Mouse (Mus musculus): ENCODE data around the gene Zcchc10.
"Not testable (repeated sequence)": the region's sequence is repeated elsewhere in the genome, so short reads cannot be mapped to it uniquely, and the experiment has no call there.

Zcchc10 gene

GRCm38 (mm10) chr11:53324512-53324968 lies at the start of gene Zcchc10:
Gene Zcchc10 (plus strand): TSS chr11:53324679.
- peak; percentile 76 to 88 for DNase-seq

DNA sequence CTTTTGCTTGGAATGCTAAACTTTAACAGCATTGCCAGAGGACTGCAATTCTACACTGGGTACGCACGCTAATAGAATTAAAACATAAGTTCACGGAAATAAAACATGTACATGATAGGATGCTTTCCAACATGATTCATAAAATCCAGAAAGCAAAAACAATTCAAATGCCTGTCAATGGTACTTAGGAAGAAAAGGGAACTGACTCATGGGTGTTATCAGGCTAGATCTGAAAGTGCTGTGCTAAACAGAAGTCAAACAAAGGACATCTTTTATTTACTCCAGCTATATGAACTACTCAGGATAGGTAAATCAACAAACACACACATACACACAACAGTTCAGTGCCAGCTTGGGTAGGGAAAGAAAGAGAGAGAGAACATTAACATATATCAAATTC lies 49.1 kb upstream of the Zcchc10 start:
- DNase-seq = no peak

- DNase-seq = no peak
These were observed 46.1 kb upstream of the Zcchc10 start for GRCm38 (mm10) chr11:53278411-53278810.

DNA sequence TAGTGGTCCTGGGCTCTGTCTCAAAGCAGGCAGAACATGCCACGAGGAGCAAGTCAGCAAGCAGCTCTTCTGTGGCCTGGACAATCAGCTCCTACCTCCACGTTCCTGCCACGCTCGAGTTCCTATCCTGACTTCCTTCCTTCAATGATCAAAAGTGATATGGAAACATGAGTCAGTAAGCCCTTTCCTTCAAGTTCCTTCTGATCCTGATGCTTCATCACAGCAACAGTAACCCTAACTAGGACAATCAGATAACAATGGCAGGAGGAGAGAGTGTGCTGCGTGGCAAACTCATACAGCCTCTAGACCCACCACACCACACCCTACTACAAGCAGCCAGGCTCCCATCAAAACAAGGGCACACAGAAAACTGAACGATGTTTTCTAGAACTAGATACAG lies 38.6 kb upstream of the Zcchc10 start:
- no peak for DNase-seq

GRCm38 (mm10) chr11:53290187-53290586 lies 34.3 kb upstream of the Zcchc10 start:
- DNase-seq = not testable (repeated sequence)

GRCm38 (mm10) chr11:53290871-53291270 lies 33.6 kb upstream of the Zcchc10 start:
- DNase-seq = no peak

GRCm38 (mm10) chr11:53294441-53294840 lies 30.0 kb upstream of the Zcchc10 start:
- no peak for DNase-seq

DNA sequence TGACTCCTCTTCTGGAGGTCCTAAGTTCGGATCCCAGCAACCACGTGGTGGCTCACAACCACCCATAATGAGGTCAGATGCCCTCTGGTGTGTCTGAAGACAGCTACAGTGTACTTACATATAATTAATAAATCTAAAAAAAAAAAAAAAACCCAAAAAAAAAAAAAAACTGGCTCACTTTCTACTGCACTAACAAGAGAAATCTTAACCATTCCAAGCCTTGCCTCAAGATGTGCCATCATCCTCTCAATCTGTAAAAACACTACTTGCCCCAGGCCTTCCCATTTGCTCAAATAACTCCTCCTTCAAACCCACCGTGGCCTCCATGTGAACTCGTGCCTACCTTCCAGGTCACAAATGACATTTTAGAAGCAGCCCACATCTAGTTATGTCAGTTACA lies 27.6 kb upstream of the Zcchc10 start:
- DNase-seq = no peak

DNA sequence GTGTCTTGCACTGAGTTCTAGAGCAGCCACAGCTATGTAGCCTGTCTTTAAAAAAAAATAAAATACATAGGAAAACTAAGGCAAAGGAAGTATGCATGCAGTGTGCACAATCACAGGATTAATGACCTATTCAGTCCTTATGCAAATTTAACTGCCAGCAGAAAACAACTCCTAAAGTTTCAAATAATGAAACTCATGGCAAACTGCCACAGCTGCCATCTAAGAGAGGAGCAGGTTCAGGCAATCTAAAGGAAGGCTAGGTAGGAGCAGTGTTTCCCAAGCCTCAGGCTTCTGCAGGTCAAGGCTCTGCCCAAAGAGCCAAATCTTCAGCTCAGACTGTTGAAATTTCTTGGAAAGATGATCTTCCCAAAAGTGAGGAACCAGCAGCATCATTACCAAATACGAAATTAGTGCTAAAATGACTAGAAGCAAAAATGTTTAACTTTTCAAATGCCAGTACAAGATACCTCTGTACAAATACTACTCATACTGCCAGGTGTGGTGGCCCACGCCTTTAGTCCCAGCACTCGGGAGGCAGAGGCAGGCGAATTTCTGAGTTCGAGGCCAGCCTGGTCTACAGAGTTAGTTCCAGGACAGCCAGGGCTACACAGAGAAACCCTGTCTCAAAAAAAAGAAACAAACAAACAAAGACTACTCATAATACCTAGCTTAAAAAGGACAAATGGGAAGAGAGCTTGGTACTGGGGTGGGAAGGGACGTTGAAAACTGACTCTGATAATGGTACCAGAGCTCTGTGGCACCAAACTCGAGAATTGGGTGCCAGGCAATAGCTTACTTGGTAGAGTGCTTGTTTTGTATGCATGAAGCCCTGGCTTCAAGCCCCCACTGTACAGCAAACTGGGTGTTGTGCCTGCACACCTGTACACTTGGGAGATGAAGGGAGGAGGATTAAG lies 26.3 kb upstream of the Zcchc10 start:
- no peak for DNase-seq

DNA sequence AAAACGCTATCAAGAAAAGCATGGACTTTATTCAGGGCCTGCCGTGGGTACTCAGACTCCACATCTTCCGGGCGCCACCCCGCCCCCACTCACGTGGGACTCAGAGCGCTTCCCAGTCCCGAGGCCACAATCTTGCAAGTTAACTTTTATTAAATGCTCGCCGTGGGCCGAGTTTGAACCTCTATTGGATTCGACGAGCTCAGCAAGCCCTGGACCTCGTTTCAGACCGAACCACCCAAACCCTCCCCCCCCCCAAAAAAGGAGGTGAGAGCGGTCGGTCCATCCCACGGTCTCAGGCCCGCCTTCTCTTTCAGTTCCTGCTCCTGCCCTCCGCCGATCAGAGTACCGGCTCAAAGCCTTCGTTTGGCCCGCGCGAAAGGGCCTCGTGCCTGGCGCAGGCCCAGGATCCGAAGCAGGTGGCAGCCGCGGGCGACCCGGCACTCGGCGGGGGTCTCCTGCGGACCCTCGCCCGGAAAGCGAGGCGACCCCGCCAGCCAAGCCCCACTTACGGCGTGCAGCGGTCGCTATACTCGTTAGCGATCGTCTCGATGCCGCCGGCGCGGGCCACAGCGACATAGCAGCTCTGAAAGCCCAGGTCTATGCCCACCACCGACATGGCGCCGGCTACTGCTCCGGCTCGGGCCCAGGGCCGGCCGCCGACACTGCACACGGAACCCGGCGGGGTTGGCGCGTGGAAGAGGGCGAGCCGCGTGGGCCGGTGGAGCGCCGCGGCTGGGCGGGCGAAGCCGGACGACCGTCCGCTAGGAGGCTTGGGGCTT lies 24.7 kb upstream of the Zcchc10 start:
- DNase-seq = peak; percentile 59 to 68

- peak; percentile 93 to 96 for DNase-seq
These were observed 23.9 kb upstream of the Zcchc10 start, which contains the start of gene Hspa4 for GRCm38 (mm10) chr11:53300330-53301166. Gene Hspa4 (minus strand): TSS chr11:53300457.

- no peak for DNase-seq
These were observed 23.3 kb upstream of the Zcchc10 start for GRCm38 (mm10) chr11:53301167-53301515.

DNA sequence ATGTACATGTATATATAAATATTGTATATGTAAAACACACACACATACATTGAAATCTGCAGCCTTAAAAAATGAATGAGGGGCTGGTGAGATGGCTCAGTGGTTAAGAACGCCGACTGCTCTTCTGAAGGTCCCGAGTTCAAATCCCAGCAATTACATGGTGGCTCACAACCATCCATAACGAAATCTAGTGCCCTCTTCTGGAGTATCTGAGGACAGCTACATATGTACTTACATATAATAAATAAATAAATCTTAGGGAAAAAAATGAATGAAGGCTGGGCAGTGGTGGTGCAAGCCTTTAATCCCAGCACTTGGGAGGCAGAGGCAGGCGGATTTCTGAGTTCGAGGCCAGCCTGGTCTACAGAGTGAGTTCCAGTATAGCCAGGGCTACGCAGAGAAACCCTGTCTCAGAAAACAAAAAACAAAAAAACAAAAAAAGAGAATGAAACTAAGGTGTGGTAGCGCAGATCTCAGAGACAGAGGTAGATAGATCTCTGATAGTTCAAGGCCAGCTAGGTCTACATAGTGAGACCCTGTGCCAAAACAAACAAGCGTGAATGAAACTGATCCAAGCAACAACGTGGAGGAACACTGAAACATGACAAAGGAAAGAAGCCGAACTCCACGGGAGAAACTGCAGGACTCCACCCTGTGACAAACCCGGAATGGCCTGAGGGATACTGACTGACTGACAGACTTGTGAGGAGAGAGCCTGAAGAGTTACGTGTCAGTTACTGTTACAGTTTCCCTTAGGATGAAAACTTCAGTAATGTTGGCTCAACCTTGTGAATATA lies 20.2 kb upstream of the Zcchc10 start:
- no peak for DNase-seq

DNA sequence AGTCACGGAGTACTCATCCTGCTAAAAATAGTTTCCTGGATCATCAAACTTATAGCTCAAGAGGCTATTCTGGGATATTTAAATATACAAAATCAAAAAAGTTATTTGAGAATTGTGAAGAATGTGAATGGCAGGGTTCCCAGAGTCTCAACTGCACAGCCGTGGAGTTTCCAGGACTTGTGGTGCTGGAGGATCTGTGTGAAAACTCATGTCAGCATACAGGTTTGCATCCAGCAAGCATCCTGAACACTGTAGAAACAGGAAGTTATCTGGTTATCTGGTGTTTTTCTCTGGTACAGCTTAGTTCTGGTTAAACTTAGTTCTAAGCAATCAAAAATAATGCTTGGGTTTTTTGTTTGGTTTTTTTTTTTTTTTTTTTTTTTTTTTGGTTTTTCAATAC lies 17.5 kb upstream of the Zcchc10 start:
- DNase-seq = no peak

GRCm38 (mm10) chr11:53307558-53308065 lies 16.9 kb upstream of the Zcchc10 start:
- no peak for DNase-seq

DNA sequence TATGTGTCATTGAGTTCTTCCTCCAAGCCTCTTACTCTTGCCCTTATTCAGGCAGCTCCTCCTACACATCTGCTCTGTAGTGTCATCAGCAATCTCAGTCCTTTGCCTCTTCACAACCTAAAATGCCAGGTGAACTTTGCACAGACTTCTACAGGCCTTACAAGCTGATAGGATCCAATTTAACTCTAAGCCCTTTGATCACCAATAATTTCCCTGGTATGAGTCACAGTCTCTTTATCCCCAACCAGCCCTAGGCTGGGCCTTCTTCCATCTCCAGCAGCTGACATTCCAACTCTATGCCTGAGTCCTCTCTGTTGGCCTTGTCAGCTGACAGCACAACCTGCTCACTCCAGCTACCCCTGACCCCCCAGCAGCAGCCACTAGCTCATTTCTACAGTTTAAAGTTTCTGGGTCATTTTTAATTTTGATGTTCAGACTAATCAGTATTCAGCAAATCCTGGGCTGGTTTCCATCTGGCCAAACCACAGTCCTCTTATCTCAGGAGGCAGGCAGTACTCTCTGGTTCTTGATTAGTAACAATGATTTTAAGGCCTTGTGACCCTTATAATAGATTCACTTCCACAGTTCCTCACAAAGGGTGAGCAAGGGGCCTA lies 16.1 kb upstream of the Zcchc10 start:
- DNase-seq = no peak

DNA sequence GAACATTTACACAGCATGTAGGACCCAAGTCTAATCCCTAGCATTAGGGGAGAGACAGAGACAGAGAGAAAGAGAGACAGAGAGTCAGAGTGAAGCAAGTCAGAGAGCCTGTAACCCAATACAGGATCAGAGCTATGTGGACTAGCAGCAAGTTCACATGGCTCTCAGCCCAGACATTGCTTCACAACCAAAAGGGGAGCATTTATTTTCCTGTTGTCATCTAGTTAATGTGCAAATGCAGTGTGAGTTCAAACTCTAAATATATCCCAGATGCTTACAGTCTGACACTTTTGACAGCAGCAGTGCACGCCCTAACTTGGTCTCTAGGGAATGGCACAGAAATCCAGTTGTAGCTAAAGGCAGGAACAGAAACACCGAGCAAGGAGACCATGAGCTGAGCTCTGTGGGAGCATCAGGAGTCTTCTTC lies 15.6 kb upstream of the Zcchc10 start:
- no peak for DNase-seq

GRCm38 (mm10) chr11:53311385-53311784 lies 13.1 kb upstream of the Zcchc10 start:
- DNase-seq = no peak

DNA sequence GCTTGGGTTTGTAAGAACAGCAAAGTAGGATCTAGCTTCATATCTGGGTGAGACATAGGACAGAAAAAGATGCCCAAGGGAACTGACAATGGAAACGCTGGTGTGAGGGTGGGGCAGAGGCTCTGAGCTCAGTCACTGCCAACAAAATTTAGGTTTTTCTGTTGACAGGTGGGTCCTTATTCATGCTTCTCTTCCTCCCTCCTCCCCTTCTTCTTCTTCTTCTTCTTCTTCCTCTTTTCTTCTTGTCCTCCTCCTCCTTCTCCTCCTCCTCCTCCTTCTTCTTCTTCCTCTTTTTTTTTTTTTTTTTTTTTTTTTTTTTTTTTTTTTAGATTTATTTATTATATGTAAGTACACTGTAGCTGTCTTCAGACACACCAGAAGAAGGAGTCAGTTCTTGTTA lies 11.7 kb upstream of the Zcchc10 start:
- DNase-seq = not testable (repeated sequence)

GRCm38 (mm10) chr11:53314770-53315173 lies 9.7 kb upstream of the Zcchc10 start:
- no peak for DNase-seq

- DNase-seq = no peak
These were observed 7.5 kb upstream of the Zcchc10 start for GRCm38 (mm10) chr11:53316996-53317395.

Measured in spleen, adult 18-20 months (tissue).